Mouse (Mus musculus) induced T-regulatory cell, adult 2 months (primary cell): Measurements from ENCODE around the gene Defb46.

ENCODE experiments used
- DNase-seq: peaks from one replicate; pipeline ENCODE4 v3.0.0-alpha.2; 2012; ENCODE audit warnings: low read depth

Gene Defb46

DNA sequence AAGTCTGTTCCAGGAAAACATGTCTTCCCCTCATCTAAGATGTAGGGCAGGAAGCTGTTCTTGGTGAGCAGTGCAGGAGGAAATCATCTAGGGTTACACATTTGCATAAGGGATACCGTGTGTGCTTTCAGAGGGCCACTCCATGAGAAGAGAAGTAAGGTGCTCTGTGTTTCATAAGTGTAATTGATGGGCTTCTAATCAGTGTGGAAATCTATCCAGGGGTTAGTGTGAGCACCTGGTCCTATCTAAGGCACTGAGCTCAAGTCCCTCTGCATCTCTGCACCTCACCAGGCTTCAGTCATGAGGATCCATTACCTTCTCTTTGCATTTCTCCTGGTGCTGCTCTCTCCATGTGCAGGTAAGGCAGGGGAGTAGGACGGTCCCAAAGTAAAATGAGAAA lies at the start of gene Defb46:
Defb46 (plus strand) TSS at position 301 of the 400 bp plus-strand sequence.
- DNase-seq, result no peak

DNA sequence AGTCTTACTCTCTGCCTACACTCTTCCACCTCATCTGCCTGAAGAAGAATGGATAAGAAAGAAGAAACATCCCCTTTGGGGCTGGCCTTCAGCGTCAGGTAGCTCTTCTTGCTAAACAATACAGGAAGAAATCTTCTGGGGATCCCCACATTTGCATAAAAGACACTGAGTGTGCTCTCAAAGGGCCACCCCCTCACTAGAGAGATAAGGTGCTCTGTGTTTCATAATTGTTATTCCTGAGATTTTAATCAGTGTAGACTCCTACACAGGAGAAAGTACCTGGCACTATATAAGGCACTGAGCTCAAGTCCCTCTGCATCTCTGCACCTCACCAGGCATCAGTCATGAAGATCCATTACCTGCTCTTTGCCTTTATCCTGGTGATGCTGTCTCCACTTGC lies 14.6 kb upstream of the Defb46 start, which contains the start of gene Defb6:
Defb6 (plus strand) TSS at position 318 of the 400 bp plus-strand sequence.
- DNase-seq, result no peak

DNA sequence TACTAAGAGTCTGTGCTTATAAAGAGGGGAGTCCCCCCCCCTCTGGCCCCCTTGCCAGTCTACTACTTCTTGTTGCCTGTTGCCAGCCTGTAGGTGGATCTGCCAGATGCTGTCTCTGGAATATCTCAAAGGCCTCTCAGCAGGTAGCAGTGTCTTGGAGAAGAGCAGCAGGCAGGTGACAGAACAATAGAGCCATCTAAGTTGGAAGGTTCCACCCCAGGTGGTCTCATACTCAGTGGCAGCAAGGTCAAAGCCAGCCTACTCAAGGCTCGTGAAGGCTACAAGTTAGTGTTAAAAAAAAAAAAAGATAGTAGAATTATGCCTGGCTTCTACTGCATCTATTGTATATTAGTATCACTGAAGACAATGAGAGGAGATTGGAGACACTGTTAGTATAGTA lies 1.6 kb upstream of the Defb46 start:
- DNase-seq, result no peak

DNA sequence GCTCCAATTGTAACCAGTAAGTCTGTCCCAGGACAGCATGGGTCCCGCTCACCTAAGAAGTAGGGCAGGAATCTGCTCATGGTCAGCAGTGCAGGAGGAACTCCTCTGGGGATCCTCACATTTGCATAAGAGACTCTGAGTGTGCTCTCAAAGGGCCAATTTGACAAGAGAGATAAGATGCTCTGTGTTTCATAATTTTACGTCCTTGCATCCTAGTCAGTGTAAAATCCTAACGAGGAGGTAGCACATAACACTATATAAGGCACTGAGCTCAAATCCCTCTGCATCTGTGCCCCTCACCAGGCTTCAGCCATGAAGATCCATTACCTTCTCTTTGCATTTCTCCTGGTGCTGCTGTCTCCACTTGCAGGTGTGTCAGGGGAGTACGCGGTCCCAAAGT lies 7.6 kb downstream of the Defb46 start, which contains the start of gene Defb5:
Defb5 (plus strand) TSS at position 301 of the 400 bp plus-strand sequence.
- no peak for DNase-seq

DNA sequence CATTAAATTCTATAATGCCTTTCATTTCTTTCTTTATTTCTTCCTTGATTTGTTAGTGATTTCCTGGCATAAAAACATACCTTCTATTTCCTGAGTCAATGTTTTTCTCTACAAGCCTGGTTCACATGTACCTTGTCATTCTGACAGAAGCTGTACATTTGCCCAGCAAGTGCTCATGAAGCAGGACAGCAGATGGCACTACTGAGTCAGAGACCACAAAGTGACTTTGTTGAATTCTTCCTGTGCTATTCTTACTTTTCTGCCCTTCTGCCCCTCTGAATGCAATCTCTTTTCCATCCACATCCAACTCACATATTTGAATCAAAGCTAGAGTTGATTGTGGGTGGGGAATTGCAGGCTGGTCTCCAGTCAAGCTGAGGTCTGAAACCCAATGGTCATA lies 18.4 kb downstream of the Defb46 start:
- DNase-seq, result no peak

DNA sequence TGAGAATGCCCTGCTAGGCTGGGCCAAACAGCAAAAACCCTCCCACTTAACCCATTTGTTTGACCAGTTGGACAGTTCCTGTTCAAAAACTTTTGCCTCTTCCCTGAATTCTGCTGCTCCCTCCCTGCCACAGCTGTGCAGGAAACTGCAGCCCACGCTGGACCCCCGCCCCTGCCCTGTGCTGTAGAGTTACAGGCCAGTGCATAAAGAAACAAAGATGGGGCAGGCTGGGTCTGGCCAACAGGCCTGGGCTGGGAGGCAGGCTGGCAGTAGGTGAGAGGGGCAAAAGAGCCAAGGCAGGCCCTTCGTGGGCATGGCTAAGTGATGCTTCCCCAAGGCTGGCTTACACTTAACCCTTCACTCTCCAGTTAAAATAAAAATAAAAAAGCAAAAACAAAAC lies 20.0 kb downstream of the Defb46 start:
- DNase-seq, result no peak
